Mouse (Mus musculus) lung, postnatal 0 days (tissue): ENCODE measurements around the gene Cpne6.

Experiments
- CTCF ChIP-seq: IDR thresholded peaks from 2 replicates; pipeline ENCODE4 v1.5.1; 2016; ENCODE audit warnings: antibody characterized with exemption, mild to moderate bottlenecking
- EP300 ChIP-seq: IDR thresholded peaks from 2 replicates; pipeline ENCODE4 v1.6.1; 2016; ENCODE audit warnings: antibody characterized with exemption, mild to moderate bottlenecking, control low read depth

DNA sequence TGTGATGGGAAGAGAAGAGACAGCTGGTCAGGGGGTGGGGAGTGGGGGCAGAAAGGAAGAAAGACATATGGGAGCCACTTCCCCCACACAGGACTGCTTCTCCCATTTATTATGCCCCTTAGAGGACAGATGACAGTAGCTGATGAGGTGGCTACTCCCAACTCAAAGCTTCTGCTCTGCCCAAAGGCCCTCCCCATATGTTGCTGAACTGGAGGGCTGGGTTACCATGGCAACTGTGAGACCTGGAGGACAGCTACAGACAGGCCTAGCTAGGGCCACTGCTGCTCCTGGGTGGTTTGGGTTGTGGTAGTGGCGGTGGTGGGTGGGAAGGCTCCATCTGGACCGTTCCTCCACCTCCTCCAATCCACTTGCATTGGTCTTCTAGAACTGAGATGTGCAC, 8.7 kb downstream of the Cpne6 start:
- TF ChIP-seq CTCF (no peak), EP300 (no peak)
